Mouse (Mus musculus) limb, embryonic 11.5 days (tissue): Measurements from ENCODE around the gene Rangap1. TPM values are rescaled to one million over a fixed set of nuclear protein-coding genes. Genes with fewer than 3 reads are reported as not detected.

ENCODE experiments used
- ATAC-seq: fragments of 200-750 bp; cut with Nextera tagmentation; 2 replicates; pipeline ENCODE4 v1.8.0; 2017; ENCODE audit warnings: low read depth; ENCODE audit not compliant: insufficient number of reproducible peaks, low FRiP score, low TSS enrichment
- DNase-seq: peaks from one replicate; pipeline ENCODE4 v3.0.0-alpha.2; 2015; ENCODE audit warnings: low spot score
- H3K27ac ChIP-seq: fragments of 300-500 bp; sonication (generic); replicated peaks from 2 replicates; pipeline ENCODE4 v1.5.1; 2014; ENCODE audit warnings: low read depth, mild to moderate bottlenecking, low read length
- H3K27me3 ChIP-seq: fragments of 300-500 bp; sonication (generic); 2 replicates; pipeline ENCODE4 v1.6.1; 2014; ENCODE audit warnings: mild to moderate bottlenecking, low read length, mixed read lengths; ENCODE audit not compliant: control insufficient read depth, insufficient read depth
- H3K36me3 ChIP-seq: fragments of 300-500 bp; sonication (generic); 2 replicates; pipeline ENCODE4 v1.6.1; 2014; ENCODE audit warnings: mild to moderate bottlenecking, low read length, moderate library complexity, mixed read lengths; ENCODE audit not compliant: control insufficient read depth, insufficient read depth
- H3K4me1 ChIP-seq: fragments of 300-500 bp; sonication (generic); 2 replicates; pipeline ENCODE4 v1.6.1; 2014; ENCODE audit warnings: low read length, mixed read lengths; ENCODE audit not compliant: control insufficient read depth, insufficient read depth
- H3K4me2 ChIP-seq: fragments of 300-500 bp; sonication (generic); 2 replicates; pipeline ENCODE4 v1.6.1; 2014; ENCODE audit warnings: low read depth, mild to moderate bottlenecking, moderate library complexity; ENCODE audit not compliant: severe bottlenecking
- H3K4me3 ChIP-seq: fragments of 300-500 bp; sonication (generic); 2 replicates; pipeline ENCODE4 v1.5.1; 2014; ENCODE audit warnings: low read depth, low read length
- H3K9ac ChIP-seq: fragments of 300-500 bp; sonication (generic); 2 replicates; pipeline ENCODE4 v1.6.1; 2014; ENCODE audit warnings: mild to moderate bottlenecking, low read length
- H3K9me3 ChIP-seq: fragments of 300-500 bp; sonication (generic); 2 replicates; pipeline ENCODE4 v1.6.1; 2016; ENCODE audit warnings: low read length; ENCODE audit not compliant: control insufficient read depth
- WGBS: fragments of 180-500 bp; shearing (Covaris S2); extraction: QIAGEN DNeasy Blood & Tissue Kit; methylation state at CpG from one replicate; pipeline ENCODE4 v1.1.7; 2014; 5-methylcytosine and 5-hydroxymethylcytosine counted together
- polyA plus RNA-seq: library from polyadenylated mRNA; unstranded; fragments of >200 nt; fragmentation: Nextera tagmentation; extraction: Ambion mirVana; gene quantifications from 2 replicates; pipeline ENCODE4 v1.2.1, GENCODE M21; 2014

Rangap1 gene
- polyA plus RNA-seq, 1 experiment from 2014 or later, result 125 TPM

DNA sequence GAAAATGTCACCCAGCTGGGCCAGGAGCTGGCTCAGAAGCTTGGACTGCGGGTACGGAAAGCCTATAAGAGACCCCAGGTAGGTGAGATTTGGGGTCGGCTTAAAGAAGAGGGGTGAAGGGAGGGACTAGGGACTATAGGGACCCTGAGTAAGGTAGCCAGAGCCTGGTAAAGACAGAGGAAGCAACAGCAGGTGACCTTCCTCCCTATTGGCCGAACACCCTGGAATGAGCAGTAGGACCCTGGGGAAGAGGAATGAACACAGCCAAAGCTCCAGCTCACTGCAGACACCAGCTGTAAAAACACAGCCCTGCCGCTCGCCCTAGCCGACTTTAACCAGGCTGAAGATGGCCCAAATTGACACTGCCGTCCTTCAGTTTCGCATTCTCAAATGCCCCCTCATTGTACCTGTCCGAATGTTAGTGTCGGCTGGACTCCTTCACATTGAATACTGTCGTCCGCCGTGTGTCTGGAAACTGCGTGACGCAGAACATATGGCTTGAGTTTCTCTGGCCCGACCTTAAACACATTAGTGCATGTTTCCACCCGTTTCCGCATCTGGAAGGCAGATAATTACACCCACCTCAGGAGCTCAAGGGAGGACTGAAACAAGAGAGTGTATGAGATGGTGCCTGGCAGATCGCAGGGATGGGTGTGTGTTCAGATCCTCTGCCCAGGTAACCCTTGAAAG is 27.2 kb upstream of the Rangap1 start:
- ATAC-seq, result no peak
- WGBS, result 65% methylated on average over 20 of the region's 20 CpGs
- peak; percentile 26 for DNase-seq

DNA sequence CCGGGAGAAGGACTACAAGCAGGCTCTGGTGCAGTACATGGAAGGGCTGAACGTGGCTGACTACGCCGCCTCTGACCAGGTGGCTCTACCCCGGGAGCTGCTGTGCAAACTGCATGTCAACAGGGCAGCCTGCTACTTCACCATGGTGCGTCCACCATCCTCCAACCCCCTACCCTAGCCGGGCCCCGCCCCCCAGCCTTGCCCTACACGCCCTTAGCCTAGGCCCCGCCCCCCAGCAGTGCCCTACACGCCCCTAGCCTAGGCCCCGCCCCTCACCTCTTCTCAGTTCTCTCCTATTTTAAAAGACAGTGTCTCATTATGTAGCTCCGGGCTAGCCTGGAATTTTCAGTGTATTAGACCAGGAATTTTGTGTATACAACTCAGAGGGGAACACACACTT is 23.7 kb upstream of the Rangap1 start:
- H3K9me3 ChIP-seq, result no peaks in the 10 kb centered on the region
- no peak overlapping the region for H3K4me3 ChIP-seq
- no peak for ATAC-seq
- H3K9ac ChIP-seq, result no peak overlapping the region
- WGBS, result 50% methylated on average over 13 of the region's 13 CpGs
- peaks cover 17% of the 10 kb centered on the region for H3K36me3 ChIP-seq
- H3K27me3 ChIP-seq, result no peaks in the 10 kb centered on the region
- H3K4me2 ChIP-seq, result no peak overlapping the region
- no peak overlapping the region for H3K27ac ChIP-seq
- peak; percentile 27 for DNase-seq
- 0 out of 2 replicates have a peak, but pooled peaks cover 4% of the 10 kb centered on the region for H3K4me1 ChIP-seq

More for the DNA sequence above, 27.2 kb upstream of the Rangap1 start:
- Histone ChIP-seq H3K27me3 (no peaks in the 10 kb centered on the region), H3K9ac (no peak overlapping the region), H3K4me2 (no peak overlapping the region), H3K4me3 (no peak overlapping the region), H3K4me1 (no peaks in the 10 kb centered on the region), H3K9me3 (no peaks in the 10 kb centered on the region), H3K27ac (no peak overlapping the region), H3K36me3 (peaks cover 27% of the 10 kb centered on the region)

DNA sequence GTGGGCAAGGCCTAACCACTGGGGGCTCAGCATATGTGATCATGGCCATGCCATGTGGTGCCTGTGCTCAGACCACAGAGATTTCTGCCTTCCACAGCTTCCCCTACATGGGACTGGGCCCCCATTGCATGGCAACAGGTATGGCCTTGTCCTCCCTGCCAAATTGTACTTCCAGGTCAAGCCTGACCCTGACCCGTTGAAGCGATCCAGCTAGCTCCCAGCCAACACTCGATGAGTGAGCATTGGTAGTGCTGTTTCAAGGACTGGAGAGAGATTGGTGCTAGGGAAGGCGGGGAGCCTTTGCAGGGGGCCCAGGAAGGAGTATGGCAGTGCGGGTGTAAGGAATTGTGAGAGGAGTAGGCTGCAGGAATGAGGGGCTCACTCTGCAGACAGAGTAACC is 21.1 kb upstream of the Rangap1 start:
- Histone ChIP-seq H3K27ac (no peak overlapping the region), H3K4me3 (no peak overlapping the region), H3K4me2 (no peak overlapping the region), H3K27me3 (no peaks in the 10 kb centered on the region), H3K36me3 (peaks cover 8% of the 10 kb centered on the region; the same call in 1 of the 2 replicates), H3K4me1 (0 out of 2 replicates have a peak, but pooled peaks cover 4% of the 10 kb centered on the region), H3K9me3 (no peaks in the 10 kb centered on the region), H3K9ac (no peak overlapping the region)
- 89% methylated on average over 5 of the region's 5 CpGs for WGBS
- DNase-seq, result no peak
- ATAC-seq, result no peak

DNA sequence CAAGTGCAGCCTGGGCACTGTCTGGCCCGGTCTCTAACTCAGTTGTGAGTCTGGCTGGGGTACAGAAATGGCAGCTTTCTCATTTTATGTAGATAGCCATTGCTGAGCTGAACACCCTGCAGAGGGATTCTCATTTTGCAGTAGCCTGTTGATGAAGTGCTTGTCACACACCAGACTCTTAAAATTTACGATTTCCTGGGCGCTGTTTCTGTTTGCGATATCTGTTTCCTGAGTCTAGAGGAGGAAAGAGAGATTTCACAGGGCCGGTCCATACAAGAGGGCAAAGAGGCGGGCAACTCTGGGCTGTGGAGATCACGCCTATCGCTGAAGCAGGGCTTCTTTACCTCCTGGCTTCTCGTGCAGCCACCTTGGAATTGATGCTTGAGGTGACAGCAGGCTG is 20.3 kb upstream of the Rangap1 start:
- WGBS, result 76% methylated on average over 9 of the region's 9 CpGs
- Histone ChIP-seq H3K36me3 (peaks cover 8% of the 10 kb centered on the region; the same call in 1 of the 2 replicates), H3K9me3 (no peaks in the 10 kb centered on the region), H3K9ac (no peak overlapping the region), H3K4me2 (no peak overlapping the region), H3K27me3 (no peaks in the 10 kb centered on the region), H3K27ac (no peak overlapping the region), H3K4me3 (no peak overlapping the region), H3K4me1 (0 out of 2 replicates have a peak, but pooled peaks cover 4% of the 10 kb centered on the region)
- no peak for DNase-seq
- ATAC-seq, result no peak

- Histone ChIP-seq H3K27ac (no peak overlapping the region), H3K4me3 (no peak overlapping the region), H3K4me1 (0 out of 2 replicates have a peak, but pooled peaks cover 4% of the 10 kb centered on the region), H3K27me3 (no peaks in the 10 kb centered on the region), H3K9me3 (no peaks in the 10 kb centered on the region), H3K9ac (no peak overlapping the region), H3K4me2 (no peak overlapping the region), H3K36me3 (0 out of 2 replicates have a peak, but pooled peaks cover 4% of the 10 kb centered on the region)
- WGBS, result 75% methylated on average over 6 of the region's 6 CpGs
- DNase-seq, result no peak
- no peak for ATAC-seq
Observed at GRCm38 (mm10) chr15:81764573-81764972, 19.2 kb upstream of the Rangap1 start.

- ATAC-seq (no peak), DNase-seq (no peak)
- no peaks in the 10 kb centered on the region for H3K27me3 ChIP-seq
- whole genome bisulfite sequencing, result 89% methylated on average over 3 of the region's 3 CpGs
- H3K9me3 ChIP-seq, result no peaks in the 10 kb centered on the region
- no peaks in the 10 kb centered on the region for H3K36me3 ChIP-seq
- H3K27ac ChIP-seq, result no peak overlapping the region
- no peak overlapping the region for H3K4me2 ChIP-seq
- H3K4me3 ChIP-seq, result no peak overlapping the region
- no peak overlapping the region for H3K9ac ChIP-seq
- H3K4me1 ChIP-seq, result 0 out of 2 replicates have a peak, but pooled peaks cover 4% of the 10 kb centered on the region
Observed at GRCm38 (mm10) chr15:81761959-81762358, 16.6 kb upstream of the Rangap1 start.

GRCm38 (mm10) chr15:81761381-81761780 is 16.1 kb upstream of the Rangap1 start:
- Histone ChIP-seq H3K9ac (no peak overlapping the region), H3K4me2 (no peak overlapping the region), H3K4me3 (no peak overlapping the region), H3K27ac (no peak overlapping the region), H3K36me3 (no peaks in the 10 kb centered on the region), H3K9me3 (no peaks in the 10 kb centered on the region), H3K27me3 (no peaks in the 10 kb centered on the region), H3K4me1 (0 out of 2 replicates have a peak, but pooled peaks cover 4% of the 10 kb centered on the region)
- DNase-seq (peak; percentile 54), ATAC-seq (no peak)
- WGBS, result 35% methylated on average over 7 of the region's 7 CpGs

- ATAC-seq (no peak), DNase-seq (no peak)
- no peak overlapping the region for H3K4me3 ChIP-seq
- no peak overlapping the region for H3K4me2 ChIP-seq
- no peak overlapping the region for H3K27ac ChIP-seq
- 90% methylated on average over 5 of the region's 5 CpGs for WGBS
- H3K27me3 ChIP-seq, result no peaks in the 10 kb centered on the region
- no peak overlapping the region for H3K9ac ChIP-seq
- 0 out of 2 replicates have a peak, but pooled peaks cover under 1% of the 10 kb centered on the region for H3K36me3 ChIP-seq
- H3K4me1 ChIP-seq, result 0 out of 2 replicates have a peak, but pooled peaks cover 1% of the 10 kb centered on the region
- H3K9me3 ChIP-seq, result no peaks in the 10 kb centered on the region
Observed at GRCm38 (mm10) chr15:81760361-81761079, 15.2 kb upstream of the Rangap1 start.
